Mouse (Mus musculus) heart, embryonic 13.5 days (tissue): ENCODE measurements around the gene Serpinb6b. TPM values are rescaled to one million over a fixed set of nuclear protein-coding genes. Genes with fewer than 3 reads are reported as not detected.
"Not testable (repeated sequence)": the region's sequence is repeated elsewhere in the genome, so short reads cannot be mapped to it uniquely, and the experiment has no call there.

Experiments
- ATAC-seq: fragments of 200-750 bp; cut with Nextera tagmentation; 2 replicates; pipeline ENCODE4 v1.8.0; 2017; ENCODE audit warnings: moderate TSS enrichment; ENCODE audit not compliant: insufficient number of reproducible peaks, low FRiP score, low TSS enrichment; ENCODE audit errors: extremely low read depth
- H3K27ac ChIP-seq: fragments of 300-500 bp; sonication (generic); replicated peaks from 2 replicates; pipeline ENCODE4 v1.5.1; 2015; ENCODE audit warnings: moderate library complexity, mild to moderate bottlenecking, inconsistent platforms
- H3K27me3 ChIP-seq: fragments of 300-500 bp; sonication (generic); replicated peaks from 2 replicates; pipeline ENCODE4 v1.6.1; 2015; ENCODE audit warnings: mild to moderate bottlenecking, inconsistent platforms
- H3K36me3 ChIP-seq: fragments of 300-500 bp; sonication (generic); 2 replicates; pipeline ENCODE4 v1.6.1; 2015; ENCODE audit warnings: mild to moderate bottlenecking, inconsistent platforms
- H3K4me1 ChIP-seq: fragments of 300-500 bp; sonication (generic); 2 replicates; pipeline ENCODE4 v1.6.1; 2015; ENCODE audit warnings: inconsistent platforms
- H3K4me2 ChIP-seq: fragments of 300-500 bp; sonication (generic); 2 replicates; pipeline ENCODE4 v1.6.1; 2015; ENCODE audit warnings: inconsistent platforms, mild to moderate bottlenecking, moderate library complexity
- H3K4me3 ChIP-seq: fragments of 300-500 bp; sonication (generic); 2 replicates; pipeline ENCODE4 v1.5.1; 2015; ENCODE audit warnings: moderate library complexity, mild to moderate bottlenecking, inconsistent platforms
- H3K9ac ChIP-seq: fragments of 300-500 bp; sonication (generic); 2 replicates; pipeline ENCODE4 v1.6.1; 2015; ENCODE audit warnings: inconsistent platforms, mild to moderate bottlenecking, moderate library complexity
- H3K9me3 ChIP-seq: fragments of 300-500 bp; sonication (generic); 2 replicates; pipeline ENCODE4 v1.6.1; 2016; ENCODE audit warnings: inconsistent platforms
- WGBS: fragments of 180-500 bp; shearing (Covaris S2); methylation state at CpG from one replicate; pipeline ENCODE4 v1.1.7; 2015; ENCODE audit warnings: mixed read lengths; 5-methylcytosine and 5-hydroxymethylcytosine counted together
- polyA plus RNA-seq: library from polyadenylated mRNA; unstranded; fragments of >200 nt; fragmentation: Nextera tagmentation; extraction: Ambion mirVana; gene quantifications from 2 replicates; pipeline ENCODE4 v1.2.1, GENCODE M21; 2015

Serpinb6b gene
- polyA plus RNA-seq, result 18.0 and 22.7 TPM in 2 replicates

DNA sequence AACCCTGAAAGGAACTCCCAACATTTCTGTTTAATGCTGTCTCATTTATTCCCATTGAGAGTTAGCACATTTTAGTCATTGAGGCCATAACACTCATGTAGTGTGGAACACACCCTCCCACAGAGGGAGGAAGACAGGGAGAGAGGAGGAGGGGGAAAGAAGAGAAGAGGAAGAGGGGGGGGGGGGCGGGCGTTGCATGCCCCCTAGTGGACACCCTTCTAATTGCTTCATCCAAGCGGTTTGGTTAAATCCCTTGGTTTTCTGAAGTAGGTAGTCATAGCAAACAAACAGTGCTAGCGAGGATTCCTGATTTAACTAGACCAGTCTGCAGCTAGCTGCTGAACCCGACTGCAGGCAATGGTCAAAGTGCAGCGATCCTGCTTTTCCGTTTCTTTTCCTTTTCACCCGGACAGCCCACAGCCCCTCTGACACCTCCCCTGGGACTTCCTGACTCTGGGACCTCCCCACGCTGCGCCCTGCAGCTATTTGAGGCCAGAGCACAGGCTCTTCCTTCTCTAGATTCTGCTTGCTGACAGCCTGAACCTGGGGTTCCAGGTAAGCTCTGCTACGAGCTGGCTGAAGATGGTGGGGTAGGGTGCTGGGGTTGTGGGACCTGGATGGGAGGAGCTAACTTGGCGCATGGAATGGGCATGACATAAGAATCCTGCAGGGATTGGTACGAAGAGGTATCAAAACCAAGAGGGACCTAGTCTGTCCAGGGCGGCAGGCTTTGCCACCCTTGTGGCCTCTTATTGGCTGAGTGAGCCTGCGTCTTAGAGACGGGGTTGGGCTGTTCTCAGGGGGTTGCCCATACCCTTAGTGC, at the start of gene Serpinb6b:
Gene Serpinb6b (plus strand): TSS at position 221 of the 823 bp plus-strand sequence.
- Histone ChIP-seq H3K27ac (peak within 1 kb of the TSS; percentile 73), H3K27me3 (no peaks in the 10 kb centered on the region), H3K9ac (peak within 1 kb of the TSS; percentile 77)

DNA sequence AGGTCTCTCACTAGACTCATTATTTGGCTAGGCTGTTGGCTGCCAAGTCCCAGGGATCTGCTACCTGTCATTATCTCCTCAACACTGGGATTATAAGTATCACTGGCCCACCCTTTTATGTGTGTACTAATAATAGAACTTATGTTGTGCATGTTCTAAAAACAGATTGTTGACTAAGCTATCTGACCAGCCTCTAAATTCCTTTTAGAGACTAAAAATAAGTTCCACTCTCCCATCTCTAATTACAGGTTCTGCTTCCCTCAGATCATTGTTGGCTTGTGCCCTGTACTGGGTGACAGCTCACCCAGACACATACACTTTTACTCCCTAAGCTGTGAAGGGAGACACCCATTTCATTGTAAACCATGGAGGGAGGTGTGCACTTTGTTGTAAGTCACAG, 42.4 kb upstream of the Serpinb6b start:
- Histone ChIP-seq H3K27ac (peak overlapping the region; percentile 91), H3K36me3 (no peaks in the 10 kb centered on the region), H3K4me1 (peaks cover 52% of the 10 kb centered on the region), H3K4me3 (no peak overlapping the region), H3K4me2 (peak overlapping the region; percentile 31), H3K9ac (no peak overlapping the region), H3K27me3 (no peaks in the 10 kb centered on the region), H3K9me3 (0 out of 2 replicates have a peak, but pooled peaks cover 4% of the 10 kb centered on the region)
- peak; percentile 70; the same call in 1 of the 2 replicates for ATAC-seq

More for the DNA sequence above, at the start of gene Serpinb6b:
- Histone ChIP-seq H3K4me2 (peak within 1 kb of the TSS; percentile 66), H3K36me3 (peaks cover 6% of the 10 kb centered on the region), H3K9me3 (no peaks in the 10 kb centered on the region), H3K4me3 (peak within 1 kb of the TSS; percentile 48), H3K4me1 (peaks cover 51% of the 10 kb centered on the region)
- 33% methylated on average over 16 of the region's 16 CpGs for WGBS
- no peak for ATAC-seq

DNA sequence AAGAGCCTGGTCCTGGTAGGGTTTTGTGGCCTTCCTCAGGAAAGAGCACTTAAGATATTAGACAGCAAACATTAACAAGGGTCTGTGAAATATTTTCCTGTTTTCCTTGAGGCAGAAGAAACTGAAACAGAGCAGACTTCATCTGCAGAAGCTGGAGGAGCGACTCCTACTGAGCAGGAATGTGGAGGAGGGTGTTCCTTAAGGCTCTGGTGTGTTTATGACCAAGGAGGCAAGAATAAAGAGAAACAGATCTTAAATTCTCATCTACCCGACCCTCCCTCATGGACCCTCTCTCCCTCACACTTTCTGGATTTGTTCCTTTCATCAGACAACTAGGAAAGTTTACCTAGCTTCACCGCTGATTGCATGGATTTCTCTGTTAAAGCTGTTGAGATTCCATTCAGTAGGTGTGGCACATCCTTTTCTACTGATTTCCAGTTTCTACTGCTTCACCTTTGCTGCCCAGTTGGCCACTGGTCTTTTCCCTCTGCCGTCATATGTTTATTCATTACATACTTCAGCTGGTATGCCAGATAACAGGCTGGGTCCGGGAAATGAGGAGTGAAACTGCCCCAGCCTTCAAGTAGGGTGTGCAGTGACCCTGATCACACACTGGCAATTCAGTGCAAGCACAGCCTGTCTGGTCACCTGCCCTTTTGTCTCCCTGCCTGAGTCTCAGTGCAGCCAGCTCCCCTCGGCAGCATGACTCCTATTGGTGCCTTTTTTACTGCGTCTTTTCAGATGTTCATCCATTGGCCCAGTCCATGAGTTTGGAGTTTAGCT, 40.2 kb upstream of the Serpinb6b start:
- H3K9me3 ChIP-seq, result no peaks in the 10 kb centered on the region
- H3K27me3 ChIP-seq, result no peaks in the 10 kb centered on the region
- peak; percentile 33 for ATAC-seq
- H3K36me3 ChIP-seq, result no peaks in the 10 kb centered on the region
- no peak overlapping the region for H3K4me3 ChIP-seq
- peaks cover 58% of the 10 kb centered on the region for H3K4me1 ChIP-seq
- H3K4me2 ChIP-seq, result peak overlapping the region; percentile 12; the same call in 1 of the 2 replicates
- H3K9ac ChIP-seq, result peak overlapping the region; percentile 33
- WGBS, result 25% methylated on average over 7 of the region's 7 CpGs
- peak overlapping the region; percentile 91 for H3K27ac ChIP-seq

DNA sequence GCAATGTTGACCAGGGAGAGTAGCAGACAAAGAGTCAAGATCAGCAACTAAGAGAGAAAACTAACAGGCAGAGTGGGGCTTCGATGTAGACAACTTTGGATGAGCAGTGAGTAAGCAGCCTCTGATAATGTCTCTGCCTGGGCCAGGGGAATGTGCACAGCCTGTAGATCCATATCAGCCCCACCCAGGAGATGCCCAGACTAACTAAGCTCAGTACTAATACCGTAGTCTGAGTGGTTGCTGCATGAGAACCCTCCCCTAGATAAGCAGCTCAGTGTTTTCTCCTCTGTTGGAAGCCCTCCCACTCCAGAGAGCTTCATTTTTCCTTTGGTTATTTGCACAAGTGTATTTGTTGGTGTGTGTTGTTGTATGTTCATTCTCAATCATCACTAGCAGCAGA, 38.3 kb upstream of the Serpinb6b start:
- Histone ChIP-seq H3K4me2 (no peak overlapping the region), H3K9ac (no peak overlapping the region), H3K27me3 (no peaks in the 10 kb centered on the region), H3K4me3 (no peak overlapping the region), H3K9me3 (no peaks in the 10 kb centered on the region), H3K36me3 (no peaks in the 10 kb centered on the region), H3K27ac (peak overlapping the region; percentile 76), H3K4me1 (peaks cover 55% of the 10 kb centered on the region)
- ATAC-seq, result no peak
- WGBS, result 32% methylated on average over 2 of the region's 2 CpGs

DNA sequence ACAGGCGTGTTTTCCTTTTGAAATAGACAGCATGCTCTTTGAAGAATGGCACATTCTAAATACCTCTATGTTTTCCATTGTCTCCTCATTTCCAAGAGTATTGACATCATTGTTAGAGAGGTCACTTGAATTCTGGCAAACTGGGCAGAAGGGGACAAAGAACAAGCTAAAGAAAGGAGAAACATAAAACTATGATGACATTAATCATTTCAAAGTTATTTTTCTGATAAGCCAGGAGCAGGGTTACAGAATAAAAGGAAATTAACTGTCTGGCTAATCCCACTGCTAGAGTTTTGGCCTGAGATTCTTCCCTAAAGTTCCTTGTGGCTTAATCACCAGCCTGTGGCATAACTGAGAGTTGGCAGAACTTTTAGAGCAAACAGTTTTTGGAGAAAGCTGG, 37.8 kb upstream of the Serpinb6b start:
- 47% methylated on average over 1 of the region's 1 CpGs for WGBS
- H3K4me2 ChIP-seq, result no peak overlapping the region
- H3K4me1 ChIP-seq, result peaks cover 49% of the 10 kb centered on the region
- peak overlapping the region; percentile 76 for H3K27ac ChIP-seq
- H3K4me3 ChIP-seq, result no peak overlapping the region
- H3K27me3 ChIP-seq, result no peaks in the 10 kb centered on the region
- H3K9ac ChIP-seq, result no peak overlapping the region
- no peaks in the 10 kb centered on the region for H3K36me3 ChIP-seq
- H3K9me3 ChIP-seq, result no peaks in the 10 kb centered on the region
- ATAC-seq, result no peak

DNA sequence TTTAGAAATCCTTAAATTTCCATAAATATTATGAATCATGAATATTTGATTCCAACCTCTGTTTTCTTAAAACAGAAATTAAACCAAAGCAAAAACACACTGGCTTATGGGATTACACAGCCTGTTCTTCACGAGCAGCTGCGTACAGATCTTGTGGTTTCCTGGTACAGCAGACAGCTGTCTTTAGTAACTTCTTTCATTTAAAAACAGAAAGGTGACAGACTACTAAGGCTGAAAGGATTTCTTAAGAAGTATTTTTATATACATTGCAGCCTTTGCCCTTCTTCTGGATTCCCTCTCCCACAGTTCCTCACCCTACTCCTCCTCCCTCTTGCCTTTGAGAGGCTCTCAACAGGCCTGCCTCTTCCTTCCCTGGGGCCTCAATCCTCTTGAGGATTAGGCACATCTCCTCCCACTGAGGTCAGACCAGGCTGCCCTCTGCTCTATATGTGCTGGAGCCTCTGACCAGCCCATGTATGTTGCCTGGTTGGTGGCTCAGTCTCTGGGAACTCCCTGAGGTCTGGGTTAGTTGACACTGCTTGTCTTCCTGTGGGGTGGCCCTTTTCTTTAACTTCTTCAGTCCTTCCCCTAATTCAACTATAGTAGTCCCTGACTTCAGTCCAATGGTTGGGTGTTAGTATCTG, 35.8 kb upstream of the Serpinb6b start:
- WGBS, result 69% methylated on average over 2 of the region's 2 CpGs
- Histone ChIP-seq H3K4me3 (no peak overlapping the region), H3K9me3 (no peaks in the 10 kb centered on the region), H3K36me3 (no peaks in the 10 kb centered on the region), H3K27me3 (no peaks in the 10 kb centered on the region), H3K9ac (no peak overlapping the region), H3K4me1 (peaks cover 34% of the 10 kb centered on the region), H3K4me2 (no peak overlapping the region), H3K27ac (0 out of 2 replicates have a peak overlapping the region, but pooled peaks have one; percentile 28)
- ATAC-seq, result no peak

DNA sequence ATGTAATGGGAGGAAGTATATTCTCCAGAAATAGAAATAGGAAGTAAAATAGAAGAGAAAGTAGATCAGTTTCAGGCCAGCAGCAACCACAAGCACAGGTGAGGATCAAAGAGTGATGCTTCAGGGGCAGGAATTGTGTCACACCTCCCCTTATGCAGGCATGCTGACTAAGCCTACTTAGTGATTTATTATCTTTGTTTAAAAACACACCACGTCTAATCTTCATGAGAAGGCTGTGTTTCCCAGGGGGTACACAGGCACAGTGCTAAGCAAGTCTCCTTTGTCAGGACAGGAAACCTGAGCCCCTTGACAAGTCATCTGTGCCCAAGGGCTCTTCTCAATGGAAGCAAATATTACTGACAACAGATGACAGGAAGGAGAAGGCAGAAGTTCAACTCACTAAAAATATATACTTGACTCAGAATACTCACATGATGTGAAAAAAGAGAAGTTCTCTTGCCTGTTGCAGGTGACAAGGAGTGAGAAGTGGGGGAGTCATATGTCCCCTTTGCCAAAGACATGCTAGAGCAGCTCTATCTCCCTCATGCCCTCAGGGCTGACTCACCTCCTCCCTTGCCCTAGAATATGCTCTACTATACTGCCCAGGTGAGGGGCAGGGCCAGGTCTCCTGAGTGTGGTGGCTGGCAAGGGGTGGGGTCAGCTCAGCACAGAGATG, 30.2 kb upstream of the Serpinb6b start:
- no peak overlapping the region for H3K4me2 ChIP-seq
- WGBS, result 3% methylated on average over 1 of the region's 1 CpGs
- H3K4me3 ChIP-seq, result no peak overlapping the region
- H3K9me3 ChIP-seq, result no peaks in the 10 kb centered on the region
- H3K4me1 ChIP-seq, result peaks cover 18% of the 10 kb centered on the region
- H3K27me3 ChIP-seq, result no peaks in the 10 kb centered on the region
- no peaks in the 10 kb centered on the region for H3K36me3 ChIP-seq
- no peak overlapping the region for H3K27ac ChIP-seq
- ATAC-seq, result no peak
- no peak overlapping the region for H3K9ac ChIP-seq

DNA sequence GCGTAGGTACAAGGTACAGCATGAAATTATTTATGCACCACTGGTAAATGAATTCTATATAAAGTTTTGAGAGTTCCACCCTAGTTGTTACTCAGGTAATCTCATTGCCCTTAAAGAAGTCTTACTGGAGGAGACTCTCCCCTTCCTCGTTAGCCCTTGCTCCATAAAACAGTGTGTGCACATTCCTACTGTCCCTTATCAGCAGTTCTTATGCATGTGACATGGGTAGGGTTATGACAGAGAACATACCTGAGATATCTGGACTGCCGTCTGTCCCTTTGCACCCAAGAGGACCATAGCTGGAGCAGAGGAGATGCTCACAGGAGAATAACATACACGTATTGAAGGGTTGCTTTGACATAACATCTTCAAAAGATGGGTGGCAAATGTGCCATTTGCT, 26.7 kb upstream of the Serpinb6b start:
- H3K36me3 ChIP-seq, H3K9me3 ChIP-seq, H3K4me3 ChIP-seq, ATAC-seq, H3K9ac ChIP-seq, H3K27me3 ChIP-seq, H3K4me2 ChIP-seq: not testable (repeated sequence)
- H3K27ac ChIP-seq, result 0 out of 2 replicates have a peak overlapping the region, but pooled peaks have one; percentile 43
- WGBS, result 51% methylated on average over 4 of the region's 4 CpGs
- peaks cover 18% of the 10 kb centered on the region for H3K4me1 ChIP-seq

DNA sequence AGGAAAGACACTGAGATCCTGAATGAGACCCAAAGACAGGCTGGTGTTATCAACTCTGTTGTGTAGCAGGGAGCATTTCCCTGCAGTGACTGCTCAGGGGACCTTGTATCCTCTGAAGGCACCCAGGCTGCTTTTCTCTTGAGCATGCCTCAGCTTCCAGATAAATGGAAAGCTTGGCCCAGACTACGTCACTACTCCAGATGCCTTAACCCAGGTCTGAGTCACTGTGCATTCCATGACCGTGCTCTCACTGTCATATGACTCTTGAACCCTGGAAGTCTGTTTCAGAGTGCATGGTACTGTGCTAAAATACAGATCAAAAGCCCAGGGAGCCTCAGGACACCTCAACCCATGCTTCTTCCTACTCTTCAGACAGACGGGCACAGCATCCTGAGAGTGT, 25.8 kb upstream of the Serpinb6b start:
- 42% methylated on average over 3 of the region's 3 CpGs for WGBS
- not testable (repeated sequence) for H3K9ac ChIP-seq, H3K9me3 ChIP-seq, H3K27me3 ChIP-seq, H3K4me3 ChIP-seq, H3K4me2 ChIP-seq, H3K36me3 ChIP-seq
- ATAC-seq, result peak; percentile 51; the same call in 1 of the 2 replicates
- Histone ChIP-seq H3K4me1 (peaks cover 18% of the 10 kb centered on the region), H3K27ac (peak overlapping the region; percentile 43)

DNA sequence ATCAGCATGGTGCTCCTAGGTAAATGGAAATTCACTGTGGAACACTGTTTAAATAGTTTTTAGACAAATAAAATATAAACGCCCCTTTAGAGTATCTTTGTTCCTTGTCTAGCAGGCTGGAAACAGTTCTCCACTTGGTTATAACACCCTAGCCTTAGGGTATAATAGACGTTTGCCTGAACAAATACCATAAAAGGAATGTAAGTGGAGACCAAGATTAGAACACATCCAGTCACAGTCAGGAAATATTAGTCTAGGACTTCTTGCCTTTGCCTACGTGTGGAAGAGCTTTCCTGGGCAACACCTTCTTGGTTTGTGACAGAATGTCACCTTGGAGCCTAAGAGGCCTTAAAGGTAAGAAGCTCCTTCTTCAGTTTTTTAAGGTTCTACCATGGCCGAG, 8.5 kb upstream of the Serpinb6b start:
- H3K9me3 ChIP-seq, result peaks cover 6% of the 10 kb centered on the region; the same call in 1 of the 2 replicates
- ATAC-seq, result no peak
- no peak overlapping the region for H3K9ac ChIP-seq
- no peaks in the 10 kb centered on the region for H3K36me3 ChIP-seq
- no peaks in the 10 kb centered on the region for H3K27me3 ChIP-seq
- WGBS, result 56% methylated on average over 4 of the region's 4 CpGs
- H3K4me1 ChIP-seq, result peaks cover 22% of the 10 kb centered on the region
- H3K4me3 ChIP-seq, result no peak overlapping the region
- H3K4me2 ChIP-seq, result no peak overlapping the region
- no peak overlapping the region for H3K27ac ChIP-seq
